Mouse (Mus musculus) midbrain, postnatal 0 days (tissue): Measurements from ENCODE around the gene Arfip1. TPM values are rescaled to one million over a fixed set of nuclear protein-coding genes. Genes with fewer than 3 reads are reported as not detected.

Source experiments
- ATAC-seq: fragments of 200-750 bp; cut with Nextera tagmentation; 2 replicates; pipeline ENCODE4 v1.8.0; 2017; ENCODE audit warnings: moderate number of reproducible peaks, mild to moderate bottlenecking, moderate TSS enrichment, moderate library complexity; ENCODE audit not compliant: low FRiP score
- DNase-seq: peaks from one replicate; pipeline ENCODE4 v3.0.0-alpha.2; 2015; ENCODE audit warnings: low spot score
- H3K27ac ChIP-seq: fragments of 300-500 bp; sonication (generic); 2 replicates; pipeline ENCODE4 v1.5.1; 2014; ENCODE audit warnings: low read depth, mild to moderate bottlenecking, low read length, mixed read lengths
- H3K27me3 ChIP-seq: fragments of 300-500 bp; sonication (generic); 2 replicates; pipeline ENCODE4 v1.6.1; 2014; ENCODE audit warnings: low read length, control low read depth, mixed read lengths; ENCODE audit not compliant: insufficient read depth
- H3K36me3 ChIP-seq: fragments of 300-500 bp; sonication (generic); 2 replicates; pipeline ENCODE4 v1.6.1; 2014; ENCODE audit warnings: low read length, control low read depth, mixed read lengths; ENCODE audit not compliant: insufficient read depth
- H3K4me1 ChIP-seq: fragments of 300-500 bp; sonication (generic); 2 replicates; pipeline ENCODE4 v1.6.1; 2014; ENCODE audit warnings: mild to moderate bottlenecking, control low read depth, antibody characterized with exemption, low read length, mixed read lengths; ENCODE audit not compliant: insufficient read depth
- H3K4me2 ChIP-seq: fragments of 300-500 bp; sonication (generic); 2 replicates; pipeline ENCODE4 v1.6.1; 2014; ENCODE audit warnings: low read depth, mild to moderate bottlenecking, low read length, mixed read lengths; ENCODE audit not compliant: poor library complexity, severe bottlenecking
- H3K4me3 ChIP-seq: fragments of 300-500 bp; sonication (generic); 2 replicates; pipeline ENCODE4 v1.5.1; 2014; ENCODE audit warnings: low read depth, mild to moderate bottlenecking, low read length, moderate library complexity
- H3K9ac ChIP-seq: fragments of 300-500 bp; sonication (generic); replicated peaks from 2 replicates; pipeline ENCODE4 v1.6.1; 2014; ENCODE audit warnings: mild to moderate bottlenecking, low read length, moderate library complexity, mixed read lengths; ENCODE audit not compliant: poor library complexity, severe bottlenecking
- H3K9me3 ChIP-seq: fragments of 300-500 bp; sonication (generic); 2 replicates; pipeline ENCODE4 v1.6.1; 2016; ENCODE audit warnings: low read length, control low read depth
- CTCF ChIP-seq: IDR thresholded peaks from 2 replicates; pipeline ENCODE4 v1.5.1; 2016; ENCODE audit warnings: antibody characterized with exemption, mild to moderate bottlenecking
- WGBS: fragments of 180-500 bp; shearing (Covaris S2); extraction: QIAGEN DNeasy Blood & Tissue Kit; methylation state at CpG from one replicate; pipeline ENCODE4 v1.1.7; 2014; 5-methylcytosine and 5-hydroxymethylcytosine counted together
- polyA plus RNA-seq: library from polyadenylated mRNA; unstranded; fragments of >200 nt; fragmentation: Nextera tagmentation; extraction: Ambion mirVana; gene quantifications from 2 replicates; pipeline ENCODE4 v1.2.1, GENCODE M21; 2015
- total RNA-seq: library from RNA; depleted of rRNA; stranded (reverse); fragments of >200 nt; gene quantifications from 2 replicates; pipeline ENCODE4 v1.2.3, GENCODE M21; 2014

Arfip1 gene
- total and polyA plus RNA-seq, 2 experiments from 2014 or later: 20.2 to 21.2 TPM

GRCm38 (mm10) chr3:84586736-84587135, 4.3 kb upstream of the Arfip1 start:
- 67% methylated on average over 5 of the region's 5 CpGs for WGBS
- H3K9ac ChIP-seq: no peak overlapping the region
- H3K27me3 ChIP-seq: no peaks in the 10 kb centered on the region
- H3K4me2 ChIP-seq: no peak overlapping the region
- ATAC-seq (no peak), DNase-seq (no peak)
- H3K9me3 ChIP-seq: no peaks in the 10 kb centered on the region
- no peak for TF ChIP-seq CTCF
- no peak overlapping the region for H3K27ac ChIP-seq
- H3K4me3 ChIP-seq: no peak overlapping the region
- no peaks in the 10 kb centered on the region for H3K36me3 ChIP-seq
- H3K4me1 ChIP-seq: peaks cover 3% of the 10 kb centered on the region; the same call in 1 of the 2 replicates

GRCm38 (mm10) chr3:84582913-84583276, 470 bp upstream of the Arfip1 start:
- Histone ChIP-seq H3K9me3 (no peaks in the 10 kb centered on the region), H3K36me3 (no peaks in the 10 kb centered on the region), H3K4me2 (peak overlapping the region; percentile 84), H3K4me3 (peak overlapping the region; percentile 60), H3K27ac (peak overlapping the region; percentile 80), H3K9ac (peak overlapping the region; percentile 53), H3K4me1 (peaks cover 7% of the 10 kb centered on the region; the same call in 1 of the 2 replicates), H3K27me3 (no peaks in the 10 kb centered on the region)
- 0% methylated on average over 27 of the region's 27 CpGs for WGBS
- TF ChIP-seq CTCF: no peak
- ATAC-seq (peak; percentile 70), DNase-seq (no peak)

GRCm38 (mm10) chr3:84581696-84582022, 766 bp downstream of the Arfip1 start:
- Histone ChIP-seq H3K4me3 (peak overlapping the region; percentile 60), H3K27ac (peak overlapping the region; percentile 80), H3K36me3 (no peaks in the 10 kb centered on the region), H3K4me1 (peaks cover 7% of the 10 kb centered on the region; the same call in 1 of the 2 replicates), H3K27me3 (no peaks in the 10 kb centered on the region), H3K9me3 (no peaks in the 10 kb centered on the region), H3K9ac (peak overlapping the region; percentile 53), H3K4me2 (peak overlapping the region; percentile 84)
- 0% methylated on average over 4 of the region's 4 CpGs for WGBS
- ATAC-seq (no peak), DNase-seq (no peak)
- no peak for TF ChIP-seq CTCF

- no peaks in the 10 kb centered on the region for H3K27me3 ChIP-seq
- no peak overlapping the region for H3K4me3 ChIP-seq
- DNase-seq: no peak
- H3K36me3 ChIP-seq: no peaks in the 10 kb centered on the region
- peaks cover 7% of the 10 kb centered on the region; the same call in 1 of the 2 replicates for H3K4me1 ChIP-seq
- TF ChIP-seq CTCF: no peak
- no peaks in the 10 kb centered on the region for H3K9me3 ChIP-seq
- peak overlapping the region; percentile 5; the same call in 1 of the 2 replicates for H3K4me2 ChIP-seq
- no peak overlapping the region for H3K9ac ChIP-seq
- no peak overlapping the region for H3K27ac ChIP-seq
- no peak for ATAC-seq
- 59% methylated on average over 4 of the region's 4 CpGs for WGBS
These were observed 1.7 kb downstream of the Arfip1 start for GRCm38 (mm10) chr3:84580716-84581115.

GRCm38 (mm10) chr3:84570501-84570900, 11.9 kb downstream of the Arfip1 start:
- Histone ChIP-seq H3K27ac (no peak overlapping the region), H3K4me1 (no peaks in the 10 kb centered on the region), H3K36me3 (no peaks in the 10 kb centered on the region), H3K4me3 (no peak overlapping the region), H3K9ac (no peak overlapping the region), H3K9me3 (no peaks in the 10 kb centered on the region), H3K27me3 (no peaks in the 10 kb centered on the region), H3K4me2 (no peak overlapping the region)
- DNase-seq (no peak), ATAC-seq (no peak)
- WGBS: 75% methylated on average over 3 of the region's 3 CpGs
- no peak for TF ChIP-seq CTCF

GRCm38 (mm10) chr3:84569587-84569986, 12.8 kb downstream of the Arfip1 start:
- Histone ChIP-seq H3K9me3 (no peaks in the 10 kb centered on the region), H3K4me2 (no peak overlapping the region), H3K27me3 (no peaks in the 10 kb centered on the region), H3K4me1 (no peaks in the 10 kb centered on the region), H3K9ac (no peak overlapping the region), H3K27ac (no peak overlapping the region), H3K36me3 (no peaks in the 10 kb centered on the region), H3K4me3 (no peak overlapping the region)
- TF ChIP-seq CTCF: no peak
- 91% methylated on average over 6 of the region's 6 CpGs for WGBS
- ATAC-seq (no peak), DNase-seq (no peak)
